In genomic region chr10:79613578-79614304, GRCm38 (mm10) we compare ENCODE assay signal across 8 mouse cellular contexts. TPM values are rescaled to one million over a fixed set of nuclear protein-coding genes. Genes with fewer than 3 reads are reported as not detected.
A peak's percentile ranks its signal among the peaks of the same experiment; 100 is the strongest.
DNase-seq lines count a peak whose midpoint lies in the region; ATAC-seq and TF ChIP-seq lines count a peak whose summit lies in the region.

TSS of gene C2cd4c (minus strand) at chr10:79614025.

- H3K4me1 ChIP-seq in cerebellum, adult 2 months (ENCODE audit: control insufficient read depth, insufficient read depth, low read length) = peaks cover 20% of the 10 kb centered on the region
- peaks cover 28% of the 10 kb centered on the region for H3K4me1 ChIP-seq in hindbrain, embryonic 16.5 days (ENCODE audit: control insufficient read depth, insufficient read depth, low read depth, low read length)

- WGBS in cerebellum, adult 2 months = 4% methylated on average over 60 of the region's 60 CpGs
- WGBS in hindbrain, embryonic 16.5 days = under 1% methylated on average over 42 of the region's 60 CpGs

- no peaks in the 10 kb centered on the region for H3K36me3 ChIP-seq in hindbrain, embryonic 16.5 days (ENCODE audit: control insufficient read depth, insufficient read depth, low read length)

- no peaks in the 10 kb centered on the region for H3K27me3 ChIP-seq in cerebellum, adult 2 months (ENCODE audit: control insufficient read depth, insufficient read depth, low read length)
- H3K27me3 ChIP-seq in hindbrain, embryonic 16.5 days (replicated peaks; ENCODE audit: control insufficient read depth, insufficient read depth, low read length) = peaks cover 11% of the 10 kb centered on the region

- peak within 1 kb of the TSS; percentile 56 for H3K4me3 ChIP-seq in cerebellum, adult 2 months (replicated peaks; ENCODE audit: insufficient read depth, low read depth, low read length)
- peak within 1 kb of the TSS; percentile 69 for H3K4me3 ChIP-seq in hindbrain, embryonic 16.5 days (ENCODE audit: low read length)

- no peaks in the 10 kb centered on the region for H3K9me3 ChIP-seq in hindbrain, embryonic 16.5 days (ENCODE audit: control insufficient read depth, low read length)

- H3K27ac ChIP-seq in cerebellum, adult 2 months (ENCODE audit: insufficient read depth, low read length) = no peak within 1 kb of the TSS
- H3K27ac ChIP-seq in hindbrain, embryonic 16.5 days (ENCODE audit: low read depth, low read length) = peak within 1 kb of the TSS; percentile 56; the same call in 1 of the 2 replicates

- TF ChIP-seq POLR2A in cerebellum, adult 2 months (IDR thresholded peaks at IDR 0.05; ENCODE audit: borderline replicate concordance, insufficient read depth, low read length) = no peak

- peak; percentile 39 for DNase-seq in CD4-positive, CD25-positive, alpha-beta regulatory T cell, adult 2 months (ENCODE audit: low read depth, low spot score)
- DNase-seq in cerebellum, adult 2 months = peak; percentile 70 to 77
- peak; percentile 70 for DNase-seq in forelimb bud, embryonic 11.5 days (ENCODE audit: low read depth, low spot score)
- peak; percentile 67 to 76 for DNase-seq in left cerebral cortex, adult 18-20 months (ENCODE audit: low spot score in 2 of 2)
- DNase-seq in lung, postnatal 25 days (ENCODE audit: low spot score) = peak; percentile 50
- peak; percentile 73 to 79 for DNase-seq in right cerebral cortex, adult 2 months (ENCODE audit: low spot score in 2 of 2)

- no peak for TF ChIP-seq CTCF in cerebellum, adult 2 months (IDR thresholded peaks at IDR 0.05; ENCODE audit: borderline replicate concordance, insufficient read depth, low read depth, low read length)

- ATAC-seq in CD4-positive, CD25-positive, alpha-beta regulatory T cell, adult 4 months = no peak
- ATAC-seq in hindbrain, embryonic 16.5 days = peak; percentile 91

- peak within 1 kb of the TSS; percentile 76 for H3K9ac ChIP-seq in hindbrain, embryonic 16.5 days (ENCODE audit: low read depth, low read length)

- peak within 1 kb of the TSS; percentile 99 for H3K4me2 ChIP-seq in hindbrain, embryonic 16.5 days (ENCODE audit: low read length)

RNA-seq across cellular contexts. Expression of gene C2cd4c, which starts in this region (rescaled TPM):
- not detected for polyA plus RNA-seq in CD4-positive, CD25-positive, alpha-beta regulatory T cell, adult 4 months (2017; shearing (Covaris generic))
- 3.1 and 3.2 TPM in 2 replicates for polyA plus RNA-seq in cerebellum, adult 2 months (2012; rRNA removed)
- 0.62 and 0.70 TPM in 2 replicates for polyA plus RNA-seq in hindbrain, embryonic 16.5 days (2015; fragmentation: Nextera tagmentation; extraction: Ambion mirVana)
- total RNA-seq in left cerebral cortex, adult 18-20 months (2021) = 10 to 100 TPM; 16.7 to 18.6 TPM

Comparison
In these comparisons a context has a peak if more than half of its experiments do, and no peak if none do; other contexts are left out.
1. Peak in ATAC-seq, H3K4me3 ChIP-seq, H3K27ac ChIP-seq, H3K9ac ChIP-seq and H3K4me2 ChIP-seq in hindbrain, embryonic 16.5 days; RNA of the gene not detected or under 1 TPM.